Mouse (Mus musculus) kidney, postnatal 0 days (tissue): Measurements from ENCODE around the gene Exog. TPM values are rescaled to one million over a fixed set of nuclear protein-coding genes. Genes with fewer than 3 reads are reported as not detected.
A peak's percentile ranks its signal among the peaks of the same experiment; 100 is the strongest.

Experiments
- ATAC-seq: fragments of 200-750 bp; cut with Nextera tagmentation; replicated peaks from 2 replicates; pipeline ENCODE4 v1.8.0; 2017; ENCODE audit warnings: low read depth, moderate number of reproducible peaks, moderate TSS enrichment, moderate library complexity; ENCODE audit not compliant: low FRiP score
- DNase-seq: peaks from one replicate; pipeline ENCODE4 v3.0.0-alpha.2; 2016; ENCODE audit warnings: low spot score
- H3K27ac ChIP-seq: fragments of 300-500 bp; sonication (generic); 2 replicates; pipeline ENCODE4 v1.5.1; 2014; ENCODE audit warnings: mild to moderate bottlenecking
- H3K27me3 ChIP-seq: fragments of 300-500 bp; sonication (generic); 2 replicates; pipeline ENCODE4 v1.6.1; 2014; ENCODE audit warnings: low read length, mixed read lengths; ENCODE audit not compliant: insufficient read depth
- H3K36me3 ChIP-seq: fragments of 300-500 bp; sonication (generic); 2 replicates; pipeline ENCODE4 v1.6.1; 2014; ENCODE audit warnings: low read length, mixed read lengths; ENCODE audit not compliant: insufficient read depth
- H3K4me1 ChIP-seq: fragments of 300-500 bp; sonication (generic); replicated peaks from 2 replicates; pipeline ENCODE4 v1.6.1; 2014; ENCODE audit warnings: antibody characterized with exemption, low read length, mixed read lengths; ENCODE audit not compliant: insufficient read depth
- H3K4me2 ChIP-seq: fragments of 300-500 bp; sonication (generic); 2 replicates; pipeline ENCODE4 v1.6.1; 2014; ENCODE audit warnings: mild to moderate bottlenecking, low read length, moderate library complexity, mixed read lengths
- H3K4me3 ChIP-seq: fragments of 300-500 bp; sonication (generic); replicated peaks from 2 replicates; pipeline ENCODE4 v1.5.1; 2014; ENCODE audit warnings: low read depth, low read length
- H3K9ac ChIP-seq: fragments of 300-500 bp; sonication (generic); 2 replicates; pipeline ENCODE4 v1.6.1; 2014; ENCODE audit warnings: low read depth, low read length
- H3K9me3 ChIP-seq: fragments of 300-500 bp; sonication (generic); replicated peaks from 2 replicates; pipeline ENCODE4 v1.6.1; 2016; ENCODE audit warnings: low read length, inconsistent platforms, mixed read lengths
- CTCF ChIP-seq: IDR thresholded peaks from 2 replicates; pipeline ENCODE4 v1.5.1; 2016; ENCODE audit warnings: antibody characterized with exemption, low read depth, mild to moderate bottlenecking, moderate library complexity
- whole genome bisulfite sequencing: fragments of 180-500 bp; shearing (Covaris S2); extraction: QIAGEN DNeasy Blood & Tissue Kit; methylation state at CpG from one replicate; pipeline ENCODE4 v1.1.7; 2014; 5-methylcytosine and 5-hydroxymethylcytosine counted together
- polyA plus RNA-seq: library from polyadenylated mRNA; unstranded; fragments of >200 nt; fragmentation: Nextera tagmentation; extraction: Ambion mirVana; gene quantifications from 2 replicates; pipeline ENCODE4 v1.2.1, GENCODE M21; 2015

Exog gene
- polyA plus RNA-seq, 1 experiment from 2014 or later = 11.2 TPM

GRCm38 (mm10) chr9:119496354-119496753, 51.6 kb downstream of the Exog start:
- H3K4me1 ChIP-seq = 0 out of 2 replicates have a peak, but pooled peaks cover 5% of the 10 kb centered on the region
- H3K9me3 ChIP-seq = no peaks in the 10 kb centered on the region
- no peak overlapping the region for H3K27ac ChIP-seq
- WGBS = 74% methylated on average over 9 of the region's 9 CpGs
- H3K36me3 ChIP-seq = no peaks in the 10 kb centered on the region
- no peak for TF ChIP-seq CTCF
- ATAC-seq (no peak), DNase-seq (no peak)
- H3K4me2 ChIP-seq = no peak overlapping the region
- no peak overlapping the region for H3K4me3 ChIP-seq
- H3K27me3 ChIP-seq = no peaks in the 10 kb centered on the region
- no peak overlapping the region for H3K9ac ChIP-seq

GRCm38 (mm10) chr9:119496960-119497359, 52.2 kb downstream of the Exog start:
- Histone ChIP-seq H3K4me2 (no peak overlapping the region), H3K4me1 (0 out of 2 replicates have a peak, but pooled peaks cover 5% of the 10 kb centered on the region), H3K9ac (no peak overlapping the region), H3K36me3 (no peaks in the 10 kb centered on the region), H3K27me3 (no peaks in the 10 kb centered on the region), H3K27ac (no peak overlapping the region), H3K9me3 (no peaks in the 10 kb centered on the region), H3K4me3 (no peak overlapping the region)
- WGBS = 38% methylated on average over 5 of the region's 5 CpGs
- ATAC-seq = no peak
- TF ChIP-seq CTCF = no peak
- DNase-seq = peak; percentile 59

DNA sequence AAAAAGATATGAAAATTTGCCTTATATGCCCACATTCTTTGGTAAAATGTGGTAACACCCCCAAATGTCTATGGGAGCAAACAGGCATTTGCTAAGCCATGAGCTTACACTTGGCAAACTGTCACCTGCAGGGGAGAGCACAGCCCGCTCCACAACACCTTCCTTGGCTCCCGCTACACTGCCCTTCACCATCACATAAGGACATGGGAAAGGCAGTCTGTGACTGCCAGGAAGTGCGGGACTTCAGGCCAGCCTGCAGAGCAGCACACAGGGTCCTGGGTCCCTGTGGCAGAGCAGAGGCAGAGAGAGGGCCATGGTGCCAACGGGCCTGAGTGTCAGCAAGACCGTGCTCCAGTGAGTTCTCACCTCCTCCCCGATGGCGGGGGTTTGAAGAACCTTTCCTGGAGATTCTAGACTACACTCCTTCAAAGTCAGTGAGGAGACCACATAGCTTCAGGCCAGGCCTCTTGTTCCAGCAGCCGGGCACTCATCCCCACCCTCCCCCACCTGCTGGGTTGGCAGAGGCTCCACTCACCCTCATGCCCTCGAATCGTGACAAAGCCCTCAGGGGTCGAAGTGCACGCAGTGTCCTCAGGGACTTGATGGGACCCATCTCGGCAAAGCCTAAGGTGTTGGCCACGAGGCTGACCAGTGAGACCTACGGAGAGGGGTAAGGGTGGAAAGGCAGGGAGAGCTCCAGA, 53.0 kb downstream of the Exog start:
- no peak for ATAC-seq

GRCm38 (mm10) chr9:119498247-119498607, 53.5 kb downstream of the Exog start:
- H3K9me3 ChIP-seq = no peaks in the 10 kb centered on the region
- no peak overlapping the region for H3K9ac ChIP-seq
- WGBS = 79% methylated on average over 9 of the region's 9 CpGs
- no peaks in the 10 kb centered on the region for H3K27me3 ChIP-seq
- H3K4me2 ChIP-seq = no peak overlapping the region
- DNase-seq (no peak), ATAC-seq (no peak)
- no peaks in the 10 kb centered on the region for H3K36me3 ChIP-seq
- no peak overlapping the region for H3K4me3 ChIP-seq
- no peak for TF ChIP-seq CTCF
- 0 out of 2 replicates have a peak, but pooled peaks cover 5% of the 10 kb centered on the region for H3K4me1 ChIP-seq
- no peak overlapping the region for H3K27ac ChIP-seq

More for the DNA sequence above, 53.0 kb downstream of the Exog start:
- Histone ChIP-seq H3K27me3 (no peaks in the 10 kb centered on the region), H3K4me1 (0 out of 2 replicates have a peak, but pooled peaks cover 5% of the 10 kb centered on the region), H3K4me3 (no peak overlapping the region), H3K9ac (no peak overlapping the region), H3K36me3 (no peaks in the 10 kb centered on the region), H3K4me2 (no peak overlapping the region), H3K9me3 (no peaks in the 10 kb centered on the region), H3K27ac (no peak overlapping the region)
- WGBS = 82% methylated on average over 15 of the region's 15 CpGs
- no peak for DNase-seq
- TF ChIP-seq CTCF = no peak

DNA sequence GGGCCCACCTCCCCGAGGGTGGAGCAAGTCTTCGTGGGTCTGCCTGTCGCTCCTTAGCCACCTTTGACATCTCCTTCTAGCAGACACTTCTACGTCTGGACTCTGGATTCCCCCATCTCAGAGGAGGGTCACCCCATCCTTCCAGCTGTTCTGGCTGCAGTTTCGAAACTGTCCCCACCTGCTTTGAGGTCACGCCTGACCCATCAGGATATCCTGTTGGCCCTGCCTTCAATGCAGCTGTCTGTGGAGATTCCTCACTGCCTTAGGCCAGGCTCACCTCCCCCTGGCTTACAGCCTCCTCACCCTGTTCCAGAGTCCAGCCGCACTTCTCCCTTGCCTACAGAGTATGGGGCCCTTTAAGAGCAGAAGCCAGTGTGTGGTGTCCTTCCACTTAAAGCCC, 54.1 kb downstream of the Exog start:
- Histone ChIP-seq H3K36me3 (no peaks in the 10 kb centered on the region), H3K4me2 (no peak overlapping the region), H3K9ac (no peak overlapping the region), H3K27ac (no peak overlapping the region), H3K4me3 (no peak overlapping the region), H3K27me3 (no peaks in the 10 kb centered on the region), H3K9me3 (no peaks in the 10 kb centered on the region), H3K4me1 (0 out of 2 replicates have a peak, but pooled peaks cover 5% of the 10 kb centered on the region)
- no peak for ATAC-seq
- DNase-seq = no peak
- WGBS = 61% methylated on average over 7 of the region's 7 CpGs
- no peak for TF ChIP-seq CTCF

GRCm38 (mm10) chr9:119503613-119504012, 58.9 kb downstream of the Exog start:
- Histone ChIP-seq H3K4me1 (no peaks in the 10 kb centered on the region), H3K36me3 (no peaks in the 10 kb centered on the region), H3K27me3 (no peaks in the 10 kb centered on the region), H3K4me3 (no peak overlapping the region), H3K9me3 (0 out of 2 replicates have a peak, but pooled peaks cover 4% of the 10 kb centered on the region), H3K27ac (no peak overlapping the region), H3K4me2 (no peak overlapping the region), H3K9ac (no peak overlapping the region)
- DNase-seq = no peak
- no peak for ATAC-seq
- 92% methylated on average over 9 of the region's 9 CpGs for WGBS
- TF ChIP-seq CTCF = 0 out of 2 replicates have a peak, but pooled peaks have one; percentile 7
